Mouse (Mus musculus) monocyte, adult 59 days (primary cell): ENCODE measurements around the gene Olfr654. TPM values are rescaled to one million over a fixed set of nuclear protein-coding genes. Genes with fewer than 3 reads are reported as not detected.

Experiments
- total RNA-seq, 2 experiments: library from RNA; stranded (reverse); gene quantifications; one replicate each; pipeline ENCODE4 v1.2.4; 2023

The Olfr654 gene
- total RNA-seq, result not detected

GRCm38 (mm10) chr7:104586725-104587124 is at the start of gene Olfr654:
Gene Olfr654, plus strand, starts transcription at chr7:104587025.

DNA sequence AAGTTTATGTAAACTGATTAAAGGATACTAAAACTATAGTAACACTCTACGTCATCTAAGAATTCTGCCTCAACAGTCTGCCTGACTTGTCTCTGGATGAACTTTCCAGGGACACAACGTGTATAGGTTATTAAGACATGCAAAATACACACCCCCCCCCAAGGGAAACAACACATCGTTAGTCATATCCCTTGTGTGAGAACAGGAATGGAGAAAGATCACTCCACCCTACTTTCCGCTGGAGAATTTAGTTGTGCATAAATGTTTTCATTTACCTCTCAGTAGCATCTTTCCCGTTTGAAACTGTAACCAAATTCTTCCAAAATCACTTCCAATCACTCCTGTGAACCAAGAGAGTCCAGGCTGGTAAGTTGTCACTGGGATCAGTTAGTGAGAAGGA is 37.0 kb upstream of the Olfr654 start, which contains the start of gene Olfr651:
Olfr651 (plus strand) TSS at position 301 of the 400 bp plus-strand sequence.

DNA sequence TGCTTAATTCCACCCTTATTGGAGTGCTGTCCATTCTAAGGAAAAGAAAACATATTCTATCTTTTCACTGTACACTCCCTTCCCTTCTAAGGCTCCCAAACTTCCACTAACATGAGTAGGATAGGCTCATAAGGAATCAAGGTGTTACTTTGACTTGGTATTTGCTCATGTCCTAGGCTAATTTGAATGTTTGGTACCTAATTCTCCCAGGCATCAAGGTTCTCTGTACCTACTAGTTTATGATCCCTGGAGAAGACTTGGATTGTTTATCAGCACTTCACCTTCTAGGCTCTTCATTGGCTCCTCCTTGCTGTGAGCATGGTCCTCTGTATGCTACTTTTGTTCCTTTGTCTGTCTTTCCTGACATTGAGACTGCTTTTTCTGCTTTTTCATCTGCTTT is 26.2 kb upstream of the Olfr654 start, which contains the start of gene Olfr652:
Olfr652 (plus strand) TSS at position 301 of the 400 bp plus-strand sequence.

GRCm38 (mm10) chr7:104577014-104577413 is 9.8 kb upstream of the Olfr654 start, which contains the start of gene Olfr653:
Gene Olfr653, plus strand, starts transcription at chr7:104577314.

GRCm38 (mm10) chr7:104601679-104602078 is 14.9 kb downstream of the Olfr654 start, which contains the start of gene Olfr655:
Gene Olfr655, minus strand, starts transcription at chr7:104601779.

GRCm38 (mm10) chr7:104613655-104614054 is 26.8 kb downstream of the Olfr654 start, which contains the start of gene Olfr656:
Gene Olfr656, plus strand, starts transcription at chr7:104613955.

GRCm38 (mm10) chr7:104624494-104624893 is 37.7 kb downstream of the Olfr654 start, which contains the start of gene Olfr657:
Gene Olfr657, plus strand, starts transcription at chr7:104624794.

Other genes with a start within 250 kb of the Olfr654 start
- 10 to 100 TPM; 27.5 to 28.4 TPM for gene Trim12c, start 233.7 kb upstream of the Olfr654 start, total RNA-seq
- gene Trim30b, start 217.1 kb upstream of the Olfr654 start, total RNA-seq, result 10 to 100 TPM in 1 of 2 experiments, 1 to 10 TPM in 1; 9.3 to 11.8 TPM
- gene Trim30c, start 186.2 kb upstream of the Olfr654 start, total RNA-seq, result 1 to 10 TPM; 4.3 to 7.5 TPM
- 10 to 100 TPM; 71.1 to 87.8 TPM for gene Trim30a, start 121.8 kb upstream of the Olfr654 start, total RNA-seq
- 10 to 100 TPM; 23.5 to 33.3 TPM for gene Trim30d, start 79.2 kb upstream of the Olfr654 start, total RNA-seq
- not detected for gene Olfr651, start 36.9 kb upstream of the Olfr654 start, total RNA-seq
- not detected for gene Olfr652, start 26.1 kb upstream of the Olfr654 start, total RNA-seq
- not detected for gene Olfr653, start 9.7 kb upstream of the Olfr654 start, total RNA-seq
- gene Olfr655, start 14.8 kb downstream of the Olfr654 start, total RNA-seq, result not detected
- gene Olfr656, start 26.9 kb downstream of the Olfr654 start, total RNA-seq, result not detected
- gene Olfr657, start 37.8 kb downstream of the Olfr654 start, total RNA-seq, result not detected
- gene Olfr658, start 60.3 kb downstream of the Olfr654 start, total RNA-seq, result not detected
- not detected for gene Olfr659, start 79.7 kb downstream of the Olfr654 start, total RNA-seq
- gene Olfr661, start 99.5 kb downstream of the Olfr654 start, total RNA-seq, result not detected
- gene Usp17le, start 190.4 kb downstream of the Olfr654 start, total RNA-seq, result not detected